Mouse (Mus musculus): ENCODE data around the gene Atn1.
A peak's percentile ranks its signal among the peaks of the same experiment; 100 is the strongest.
"Not testable (repeated sequence)": the region's sequence is repeated elsewhere in the genome, so short reads cannot be mapped to it uniquely, and the experiment has no call there.

Gene Atn1

DNA sequence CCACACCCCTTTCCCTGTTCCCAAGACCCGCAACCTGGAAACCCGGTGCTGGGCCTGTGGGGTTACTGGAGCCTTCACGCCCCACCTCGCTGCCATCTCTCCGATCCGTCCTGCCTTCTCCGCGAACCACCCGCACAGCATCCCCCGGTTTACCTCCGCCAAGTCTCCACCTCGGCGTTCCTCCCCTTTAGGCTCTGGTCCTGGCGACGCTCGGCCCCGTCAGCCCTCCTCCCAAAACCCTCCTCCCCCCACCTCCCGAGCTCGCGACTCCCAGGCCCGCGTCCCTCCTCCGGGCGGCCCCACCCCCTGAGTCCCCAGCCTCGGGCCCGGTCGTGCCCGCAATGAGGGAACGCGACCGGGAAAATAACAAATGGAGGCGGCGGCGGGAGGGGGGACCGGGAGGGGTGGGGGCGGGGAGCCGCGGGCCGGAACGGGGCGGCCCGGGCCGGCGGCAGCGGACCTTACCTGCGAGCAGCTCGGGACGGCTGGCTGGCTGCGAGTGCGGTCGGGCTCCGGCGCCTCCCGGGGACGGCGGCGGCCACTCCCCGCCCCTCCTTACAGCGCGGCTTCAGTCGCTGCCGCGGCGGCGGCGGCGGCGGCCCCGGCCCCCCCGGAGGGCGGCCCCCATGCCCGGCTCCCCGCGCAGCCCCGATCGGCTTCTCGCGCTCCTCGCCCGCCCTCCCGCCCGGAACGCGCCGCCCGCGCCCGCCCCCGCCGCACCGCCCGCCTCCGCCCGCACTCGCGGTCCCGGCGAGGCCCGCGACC, at the start of gene Atn1, which contains the start of gene Gm45234:
Atn1 (minus strand) TSS at position 694 of the 765 bp plus-strand sequence.
Gm45234 (minus strand) TSS at position 191 of the 765 bp plus-strand sequence.
- no peak for DNase-seq (ENCODE audit: low spot score in 2 of 2)

DNA sequence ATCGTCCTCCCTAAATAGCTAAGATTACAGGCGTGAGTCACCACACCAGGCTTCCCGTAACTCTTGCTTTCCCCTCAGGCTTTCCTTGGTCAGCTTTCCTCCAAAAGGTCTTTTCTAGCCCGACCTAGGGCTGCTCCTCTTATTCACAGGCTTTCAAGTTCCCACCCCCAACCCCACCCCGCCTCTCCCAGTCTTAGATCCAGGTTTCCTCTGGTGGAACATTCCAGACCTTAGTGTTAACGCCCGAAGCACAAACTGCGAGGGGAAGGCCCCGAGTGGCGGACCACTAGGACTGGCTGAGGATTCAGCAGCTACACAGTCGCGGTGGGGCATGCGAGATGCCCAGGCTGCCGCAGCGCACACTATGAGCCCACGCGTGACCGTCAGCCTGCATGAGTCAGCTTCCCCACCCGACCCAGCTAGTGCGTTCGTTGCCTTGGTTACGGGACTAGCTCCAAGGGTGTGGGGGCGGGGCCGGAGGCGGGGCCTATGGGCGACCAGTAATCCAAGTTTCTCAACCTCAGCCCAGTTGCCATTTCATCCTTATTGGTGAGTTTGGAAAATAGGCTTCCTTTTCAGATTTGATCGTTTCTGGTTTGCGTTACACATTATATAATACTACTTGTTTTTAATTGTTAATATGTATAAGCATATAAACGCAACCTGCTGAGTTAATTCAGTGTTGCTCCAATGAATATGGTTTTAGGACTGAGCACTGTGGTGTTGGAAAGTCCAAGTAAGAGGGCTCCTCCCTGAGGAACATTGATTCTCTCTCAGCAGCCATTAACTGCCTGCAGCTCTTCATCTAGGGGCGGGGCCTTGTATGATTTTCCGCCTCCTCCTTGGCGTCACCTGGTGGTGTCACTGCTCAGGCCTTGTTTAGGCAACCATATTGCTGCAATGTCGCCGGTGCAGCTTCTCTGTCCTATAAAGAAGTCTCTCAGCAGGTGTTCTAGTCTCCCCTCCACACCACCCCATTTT, 49.3 kb upstream of the Atn1 start:
- DNase-seq (ENCODE audit: low spot score in 2 of 2), result peak; percentile 89 to 97

- no peak for DNase-seq (ENCODE audit: low spot score in 2 of 2)
Observed at GRCm38 (mm10) chr6:124804341-124804740, 48.0 kb upstream of the Atn1 start.

DNA sequence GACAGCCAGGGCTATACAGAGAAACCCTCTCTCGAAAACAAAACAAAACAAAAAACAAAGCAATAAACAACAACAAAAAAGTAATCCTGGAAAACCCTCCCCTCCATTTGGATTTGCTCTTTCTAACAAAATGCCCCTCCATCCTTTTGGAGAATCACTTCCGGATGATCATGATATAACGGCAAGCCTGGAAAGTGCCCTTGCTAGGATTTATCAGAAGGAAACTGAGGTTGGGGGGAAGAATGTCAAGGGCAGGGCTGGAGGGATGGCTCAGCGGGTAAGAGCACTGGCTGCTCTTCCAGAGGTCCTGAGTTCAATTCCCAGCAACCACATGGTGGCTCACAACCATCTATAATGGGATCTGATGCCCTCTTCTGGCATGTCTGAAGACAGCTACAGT, 47.4 kb upstream of the Atn1 start:
- DNase-seq (ENCODE audit: low spot score in 2 of 2), result not testable (repeated sequence)

DNA sequence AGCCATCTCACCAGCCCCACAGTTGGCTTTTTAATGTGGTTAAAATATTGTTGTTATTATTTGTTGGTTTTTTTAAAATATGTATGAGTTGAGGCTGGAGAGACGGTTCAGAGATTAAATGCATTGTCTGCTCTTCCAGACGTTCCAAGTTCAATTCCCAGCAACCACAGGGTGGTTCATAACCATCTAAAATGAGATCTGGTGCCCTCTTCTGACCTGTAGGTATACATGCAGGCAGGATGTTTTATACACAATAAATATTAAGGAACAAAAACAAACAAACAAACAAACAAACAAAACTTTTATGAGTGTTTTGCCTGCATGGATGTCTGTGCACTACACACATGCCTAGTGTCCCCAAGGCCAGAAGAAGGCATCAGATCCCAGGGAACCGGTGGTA, 46.7 kb upstream of the Atn1 start:
- DNase-seq (ENCODE audit: low spot score in 2 of 2), result no peak

GRCm38 (mm10) chr6:124802400-124802799, 46.1 kb upstream of the Atn1 start:
- DNase-seq (ENCODE audit: low spot score in 2 of 2), result not testable (repeated sequence)

DNA sequence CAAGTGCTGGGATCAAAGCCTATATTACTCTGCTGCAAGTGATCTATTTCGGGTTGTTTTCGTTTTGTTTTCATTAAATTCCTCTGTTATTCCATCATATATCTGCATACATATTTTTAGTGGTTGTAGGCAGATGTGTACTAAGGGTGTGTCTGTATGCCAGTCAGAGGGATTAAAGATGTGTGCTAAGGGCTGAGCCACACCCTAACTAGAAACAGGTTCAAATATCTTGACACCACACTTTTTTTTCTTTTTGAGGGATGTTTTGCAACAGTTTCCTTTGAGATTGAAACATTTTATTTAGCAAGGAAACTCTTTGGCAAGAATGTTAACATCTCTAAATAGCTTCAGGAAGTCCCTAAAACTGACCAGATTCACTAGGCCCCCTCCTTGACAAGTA, 39.9 kb upstream of the Atn1 start:
- DNase-seq (ENCODE audit: low spot score in 2 of 2), result no peak

DNA sequence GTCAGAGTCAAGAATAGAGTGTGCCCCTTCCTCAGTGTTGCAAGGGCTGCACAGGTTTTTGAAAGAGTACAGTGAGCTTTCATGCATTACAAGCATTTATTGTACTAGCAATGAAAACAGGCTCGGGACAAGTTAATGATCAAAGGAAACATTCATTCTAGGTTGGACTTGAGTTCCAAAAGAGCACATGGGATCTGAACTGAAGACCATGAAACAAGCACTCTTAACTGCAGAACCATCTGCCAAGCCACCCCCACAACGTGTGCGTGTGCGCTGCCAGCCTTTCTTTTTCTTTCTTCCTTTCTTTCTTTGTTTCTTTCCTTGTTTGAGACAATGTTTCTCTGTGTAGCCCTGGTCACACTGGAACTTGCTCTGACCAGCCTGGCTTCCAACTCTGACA, 39.5 kb upstream of the Atn1 start:
- DNase-seq (ENCODE audit: low spot score in 2 of 2), result no peak

- DNase-seq (ENCODE audit: low spot score in 2 of 2), result no peak
Observed at GRCm38 (mm10) chr6:124791911-124792310, 35.6 kb upstream of the Atn1 start.

GRCm38 (mm10) chr6:124790121-124790520, 33.8 kb upstream of the Atn1 start:
- DNase-seq (ENCODE audit: low spot score in 2 of 2), result no peak

DNA sequence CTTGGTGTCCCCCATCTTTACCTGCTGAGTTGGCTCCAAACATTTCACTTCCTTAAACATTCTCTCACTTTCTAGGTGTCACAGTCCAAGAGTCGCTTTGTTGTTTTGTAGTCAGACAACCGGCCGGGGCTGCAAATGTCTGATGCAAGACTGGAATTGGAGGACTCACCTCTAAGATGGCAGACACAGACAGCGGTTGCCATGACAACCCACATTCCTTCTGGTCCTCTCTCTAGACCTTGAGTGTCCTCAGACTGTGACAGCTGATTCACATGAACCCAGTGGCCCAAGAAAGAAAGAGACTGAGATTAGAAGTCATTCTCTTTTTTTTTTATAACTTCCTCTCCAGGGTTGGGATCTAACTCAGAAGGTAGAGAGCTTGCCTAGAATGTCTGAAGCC, 33.2 kb upstream of the Atn1 start:
- DNase-seq (ENCODE audit: low spot score in 2 of 2), result no peak

DNA sequence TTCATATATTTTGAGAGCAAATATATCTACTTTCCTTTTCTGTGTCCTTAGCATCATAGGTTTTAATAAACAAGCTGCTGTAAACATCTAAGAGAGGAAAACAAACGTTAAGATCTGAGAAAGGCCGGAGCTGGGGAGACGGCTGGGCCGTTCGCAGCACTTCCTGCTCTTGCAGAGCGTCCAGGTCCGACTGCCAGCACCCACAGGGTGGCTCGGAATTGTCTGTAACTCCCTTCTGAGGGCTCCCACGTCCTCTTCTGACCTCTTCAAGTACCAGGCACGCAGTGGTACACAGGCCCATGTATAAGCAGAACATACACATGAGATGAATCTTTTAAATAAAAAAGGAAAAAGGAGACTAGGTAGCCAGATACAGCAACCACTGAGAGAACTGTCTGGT, 31.4 kb upstream of the Atn1 start:
- DNase-seq (ENCODE audit: low spot score in 2 of 2), result no peak

DNA sequence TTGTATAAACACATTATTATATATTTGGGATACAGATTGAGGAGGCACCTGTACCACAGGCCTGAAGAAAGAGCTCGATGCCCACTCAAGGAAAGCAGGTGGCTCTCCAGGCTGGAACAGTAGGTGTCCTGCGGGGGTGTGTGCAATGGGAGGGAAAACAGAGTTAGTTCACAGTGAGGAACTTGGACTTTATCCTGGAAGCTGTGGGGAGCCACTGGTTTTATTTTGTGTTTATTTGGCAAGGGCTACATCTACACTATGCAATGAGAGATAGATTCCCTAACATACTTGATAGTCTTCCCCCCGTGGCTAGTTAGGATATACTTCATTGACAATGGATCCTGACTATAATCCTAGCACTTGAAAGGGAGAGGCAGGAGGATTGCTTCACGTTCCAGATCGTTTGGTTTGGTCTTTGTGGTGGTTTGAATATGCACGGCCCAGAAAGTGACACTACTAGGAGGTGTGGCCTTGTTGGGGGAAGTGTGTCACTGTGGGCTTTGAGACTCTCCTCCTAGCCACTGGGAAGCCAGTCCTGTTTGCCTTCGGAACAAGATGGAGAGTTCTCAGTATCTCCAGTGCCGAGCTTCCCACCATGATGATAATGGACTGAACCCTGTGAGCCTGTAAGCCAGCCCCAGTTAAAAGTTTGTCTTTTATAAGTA, 30.6 kb upstream of the Atn1 start:
- no peak for DNase-seq (ENCODE audit: low spot score in 2 of 2)

DNA sequence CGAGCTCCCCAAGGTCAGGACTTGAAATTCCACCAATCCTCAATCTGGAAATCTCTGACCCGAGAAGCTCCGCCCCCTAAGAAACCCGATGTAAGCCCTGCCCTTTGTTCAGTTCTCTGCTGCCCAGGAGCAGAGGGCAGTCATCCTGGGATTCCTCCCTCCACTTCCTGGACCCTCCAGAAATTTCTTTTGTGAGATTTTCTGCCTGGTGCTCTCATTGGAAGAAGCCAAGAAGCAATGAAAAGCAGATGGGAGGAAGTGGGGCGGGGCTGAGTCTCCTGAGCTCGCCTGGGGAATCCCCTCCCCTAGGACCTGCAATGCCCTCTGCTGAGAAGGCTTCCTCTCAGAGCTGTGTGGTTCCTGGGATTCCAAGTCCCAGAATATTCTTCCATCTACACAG, 26.1 kb upstream of the Atn1 start:
- DNase-seq (ENCODE audit: low spot score in 2 of 2), result no peak

GRCm38 (mm10) chr6:124780917-124781316, 24.6 kb upstream of the Atn1 start:
- no peak for DNase-seq (ENCODE audit: low spot score in 2 of 2)

DNA sequence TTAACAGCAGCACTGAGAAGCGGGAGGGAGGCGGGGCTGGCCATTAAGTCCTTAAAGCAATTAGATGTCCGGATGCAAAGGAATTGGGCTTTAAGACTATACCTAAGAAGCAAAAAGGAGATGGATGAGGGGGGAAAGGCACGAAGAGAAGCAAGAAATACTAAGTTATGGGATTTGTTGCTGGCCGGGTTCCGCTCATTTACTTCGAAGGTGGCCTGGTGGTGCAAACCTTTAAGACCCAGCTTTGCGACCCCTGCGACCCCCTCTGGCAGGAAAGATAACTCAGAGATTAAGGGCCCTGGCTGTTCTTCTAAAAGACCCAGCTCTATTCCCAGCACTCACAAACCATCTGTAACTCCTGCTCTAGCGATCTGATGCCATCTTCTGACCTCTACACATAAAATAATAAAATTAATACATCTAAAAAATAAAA, 23.7 kb upstream of the Atn1 start:
- no peak for DNase-seq (ENCODE audit: low spot score in 2 of 2)

- no peak for DNase-seq (ENCODE audit: low spot score in 2 of 2)
Observed at GRCm38 (mm10) chr6:124779222-124779983, 23.1 kb upstream of the Atn1 start, which contains the start of gene Lrrc23. Gene Lrrc23, minus strand, starts transcription at chr6:124779727.

- no peak for DNase-seq (ENCODE audit: low spot score in 2 of 2)
Observed at GRCm38 (mm10) chr6:124770511-124770910, 14.2 kb upstream of the Atn1 start.

DNA sequence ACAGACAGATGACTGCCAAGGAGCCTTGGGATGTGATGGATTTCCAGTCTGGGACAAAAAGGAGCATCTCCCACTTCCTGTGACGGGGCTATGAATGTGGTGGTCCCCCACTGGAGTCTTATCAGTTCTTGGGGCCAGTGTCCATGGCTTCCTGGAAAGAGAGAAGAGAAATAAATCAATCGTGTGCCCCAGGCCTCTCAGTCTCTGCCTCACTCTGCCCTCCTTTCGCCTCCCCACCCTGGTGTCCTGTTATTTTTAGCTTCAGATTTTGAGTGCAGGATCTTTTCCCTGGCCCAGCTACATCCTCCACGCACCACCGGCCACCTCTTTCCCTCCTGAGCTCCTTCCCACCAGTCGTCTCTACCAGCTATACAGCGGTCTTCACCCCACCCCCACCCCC, 13.7 kb upstream of the Atn1 start:
- no peak for DNase-seq (ENCODE audit: low spot score in 2 of 2)

GRCm38 (mm10) chr6:124769101-124769765, 12.9 kb upstream of the Atn1 start, which contains the start of gene Eno2:
Gene Eno2, minus strand, starts transcription at chr6:124769673.
- peak in 1 of 2 experiments; percentile 58 for DNase-seq (ENCODE audit: low spot score in 2 of 2)

DNA sequence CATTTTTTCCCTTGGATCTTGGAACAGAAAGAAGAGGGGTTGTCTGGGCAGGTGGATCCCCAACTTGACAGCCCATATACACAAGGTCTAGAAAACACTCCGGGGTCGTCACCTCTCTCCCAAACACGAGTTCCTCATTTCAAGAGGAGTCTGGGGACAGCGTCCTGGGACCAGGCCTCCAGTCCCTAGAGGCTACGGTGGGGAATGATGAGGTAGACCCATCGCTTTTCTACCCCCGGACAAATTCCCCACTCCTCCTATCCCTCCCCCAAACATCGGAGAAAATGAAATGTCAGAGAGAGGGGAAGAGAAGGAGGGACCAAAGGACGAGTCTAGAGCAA, 12.3 kb upstream of the Atn1 start:
- DNase-seq (ENCODE audit: low spot score in 2 of 2), result no peak
